Mouse (Mus musculus) heart, adult 2 months (tissue): ENCODE data around the gene Rab1a.
A peak's percentile ranks its signal among the peaks of the same experiment; 100 is the strongest.

Experiments
- CTCF ChIP-seq: fragments of 200-600 bp; IDR thresholded peaks from 2 replicates; pipeline ENCODE4 v1.8.1; 2022; ENCODE audit warnings: antibody characterized with exemption, mild to moderate bottlenecking, moderate library complexity
- EP300 ChIP-seq: fragments of 200-500 bp; IDR thresholded peaks from 2 replicates; pipeline ENCODE4 v1.6.1; 2011; ENCODE audit warnings: low read depth, low read length, control low read depth; ENCODE audit not compliant: insufficient read depth
- POLR2A ChIP-seq: fragments of 200-500 bp; IDR thresholded peaks from 2 replicates; pipeline ENCODE4 v1.6.1; 2011; ENCODE audit warnings: mild to moderate bottlenecking, low read depth, low read length, control low read depth; ENCODE audit not compliant: insufficient read depth

- TF ChIP-seq CTCF (peak; percentile 59), POLR2A (no peak), EP300 (no peak)
These were observed 43.4 kb downstream of the Rab1a start for GRCm38 (mm10) chr11:20244336-20245290.
